Mouse (Mus musculus) cerebellum, adult 11 months (tissue): ENCODE results near the gene Pde4dip.

Experiments
- DNase-seq: peaks from one replicate; pipeline ENCODE4 v3.0.0; 2022

The Pde4dip gene

DNA sequence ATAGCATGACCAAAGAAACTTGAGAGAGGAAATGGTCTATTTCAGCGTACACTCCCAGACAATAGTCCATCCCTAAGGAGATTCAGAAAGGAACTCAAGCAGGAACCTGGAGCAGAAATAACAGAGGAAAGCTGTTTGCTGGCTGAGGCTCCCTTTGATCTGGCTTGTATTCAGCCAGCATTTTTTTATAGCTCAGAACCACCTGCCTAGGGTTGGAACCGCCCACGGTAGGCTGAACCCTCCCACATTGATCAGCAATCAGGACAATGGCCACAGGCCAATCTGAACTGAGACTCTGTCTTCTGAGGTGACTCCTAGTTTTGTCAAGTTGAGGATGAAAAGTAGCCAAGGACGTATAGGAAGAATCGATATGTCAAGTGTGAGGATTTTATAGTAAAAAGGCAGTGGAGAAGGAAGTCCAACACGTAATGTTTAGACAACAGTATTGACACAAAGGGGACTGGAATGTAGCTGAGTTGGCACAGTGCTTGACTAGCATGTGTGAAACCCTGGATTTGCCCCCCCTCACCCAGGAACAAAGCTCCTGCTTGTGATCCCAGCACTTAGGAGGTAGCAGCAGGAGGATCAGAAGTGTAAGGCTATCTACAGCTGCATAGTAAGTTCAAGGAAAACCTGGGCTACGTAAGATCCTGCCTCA lies 44.2 kb downstream of the Pde4dip start:
- DNase-seq: no peak

DNA sequence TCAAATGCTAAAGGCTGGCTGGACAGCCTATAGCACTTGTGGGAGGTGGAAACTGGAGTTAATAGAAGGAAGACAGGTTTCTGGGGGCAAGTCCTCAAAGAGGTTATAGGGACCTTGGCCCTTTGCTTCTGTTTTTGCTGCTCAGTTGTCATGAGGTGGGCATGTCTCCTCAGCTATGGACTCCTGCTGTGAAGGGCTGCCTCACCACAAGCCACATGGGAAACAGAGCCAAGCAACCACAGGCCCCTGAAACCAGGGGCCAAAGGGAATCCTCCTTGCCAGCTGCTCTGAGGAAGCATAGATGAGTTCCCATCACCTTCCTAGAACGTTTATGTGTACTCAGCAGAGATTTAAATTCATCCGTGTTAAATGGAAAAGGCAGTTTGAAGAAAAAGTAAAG lies 45.9 kb downstream of the Pde4dip start:
- DNase-seq: no peak

DNA sequence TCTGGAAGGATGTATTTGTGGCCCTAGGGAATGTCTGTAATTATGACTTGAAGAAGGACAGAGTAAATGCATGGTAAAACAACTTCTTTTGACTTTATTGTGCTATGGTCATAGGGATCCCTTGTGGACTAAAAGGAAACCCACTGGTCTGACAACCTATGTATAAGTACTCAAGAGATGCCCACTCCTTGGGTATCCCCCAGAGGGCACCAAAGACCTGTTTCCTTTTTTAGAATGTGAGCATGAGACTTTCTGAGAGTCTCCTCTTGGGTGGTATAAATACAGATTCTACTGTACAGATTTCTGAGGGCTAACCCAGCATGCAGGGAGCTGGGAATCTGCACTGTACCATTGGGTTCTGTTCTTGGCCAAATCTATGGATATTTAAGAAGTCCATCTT lies 48.1 kb downstream of the Pde4dip start:
- no peak for DNase-seq

DNA sequence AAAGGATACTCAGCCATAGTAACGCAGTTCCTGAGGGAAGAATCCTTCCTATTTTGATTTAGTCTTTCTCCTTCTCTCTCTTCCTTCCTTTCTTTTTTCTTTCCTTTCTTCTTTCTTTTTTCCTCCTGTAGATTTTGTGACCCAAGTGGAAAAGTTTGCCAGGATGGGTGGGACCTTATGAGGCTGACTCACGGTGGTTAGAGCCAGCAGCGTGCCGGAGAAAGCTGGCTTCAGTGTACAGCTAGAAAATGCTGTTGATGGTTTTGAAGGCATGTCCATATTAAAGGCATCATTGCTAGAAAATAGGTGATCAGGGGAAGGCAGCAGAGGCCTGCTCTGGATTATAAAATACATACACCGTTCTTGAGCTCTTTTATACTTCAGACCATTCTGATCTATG lies 52.6 kb downstream of the Pde4dip start:
- DNase-seq: no peak

DNA sequence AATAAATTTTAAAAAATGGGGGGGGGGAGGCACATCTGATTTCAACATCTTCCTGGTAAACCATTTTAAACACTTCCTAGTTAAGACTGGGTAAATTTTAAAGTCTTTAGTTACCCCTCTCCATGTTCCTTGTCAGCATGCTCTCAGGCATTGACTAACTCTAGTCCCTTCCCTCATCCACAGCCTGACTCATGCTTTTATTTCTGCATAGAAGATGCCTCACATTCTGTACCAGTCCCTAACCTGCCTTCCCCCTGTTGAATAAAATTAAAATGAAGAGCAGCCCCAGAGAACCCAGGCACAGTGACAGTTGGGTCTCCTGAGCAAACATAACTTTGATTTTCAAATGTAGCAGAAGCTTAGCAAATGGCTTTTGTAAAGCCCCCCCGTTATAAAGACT lies 53.9 kb downstream of the Pde4dip start:
- no peak for DNase-seq

DNA sequence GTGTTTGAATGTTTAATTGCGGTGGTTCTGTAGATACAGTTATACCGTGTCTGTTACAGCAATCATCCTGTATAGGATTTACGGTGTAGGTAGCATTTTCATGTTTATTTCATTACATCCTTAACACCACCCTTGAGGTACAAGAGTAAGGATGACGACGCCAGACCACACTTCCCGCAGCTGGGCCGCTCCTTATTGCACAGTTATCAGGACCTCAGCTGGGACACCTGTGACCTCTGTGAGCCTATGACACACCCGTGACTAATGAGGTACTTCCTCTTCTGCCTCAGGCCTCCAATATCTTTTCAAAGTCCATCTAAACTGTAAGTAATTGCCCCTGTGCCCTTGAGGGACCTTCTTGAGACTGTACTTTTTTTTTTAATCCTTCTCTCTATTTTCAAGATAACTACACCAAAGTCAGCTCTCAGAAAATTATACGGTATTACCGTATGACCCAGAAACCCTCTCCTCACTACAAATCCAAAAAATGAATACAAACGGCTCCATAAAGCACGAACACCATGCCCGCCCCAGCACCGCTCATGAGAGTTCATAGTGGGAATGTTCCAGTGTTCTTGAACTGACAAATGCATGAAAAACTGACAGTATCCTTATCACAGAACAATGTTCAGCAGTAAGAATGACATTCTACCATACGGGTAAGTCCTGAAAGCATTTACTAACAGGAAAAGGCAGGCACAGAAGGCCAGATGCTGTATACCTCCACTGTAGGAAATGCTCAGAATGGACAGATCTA lies 56.8 kb downstream of the Pde4dip start:
- no peak for DNase-seq

DNA sequence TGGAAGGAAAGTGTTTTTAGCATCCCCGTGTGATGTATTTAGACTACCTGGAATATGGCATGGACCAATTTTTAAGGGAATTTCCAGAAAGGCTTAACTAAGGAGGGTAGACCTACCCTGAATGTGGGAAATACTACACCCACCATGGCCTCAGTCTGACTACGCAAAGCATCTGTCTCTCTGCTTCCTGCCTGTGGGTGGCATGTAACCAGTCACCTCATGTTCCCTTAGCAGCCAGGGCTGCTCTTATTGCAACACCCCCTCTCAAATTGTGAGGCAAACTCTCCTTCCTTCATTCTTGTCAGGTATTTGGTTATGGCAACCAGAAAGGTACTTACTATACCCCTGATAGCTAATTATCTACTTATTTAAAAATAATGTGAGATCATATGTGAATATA lies 57.9 kb downstream of the Pde4dip start:
- no peak for DNase-seq

DNA sequence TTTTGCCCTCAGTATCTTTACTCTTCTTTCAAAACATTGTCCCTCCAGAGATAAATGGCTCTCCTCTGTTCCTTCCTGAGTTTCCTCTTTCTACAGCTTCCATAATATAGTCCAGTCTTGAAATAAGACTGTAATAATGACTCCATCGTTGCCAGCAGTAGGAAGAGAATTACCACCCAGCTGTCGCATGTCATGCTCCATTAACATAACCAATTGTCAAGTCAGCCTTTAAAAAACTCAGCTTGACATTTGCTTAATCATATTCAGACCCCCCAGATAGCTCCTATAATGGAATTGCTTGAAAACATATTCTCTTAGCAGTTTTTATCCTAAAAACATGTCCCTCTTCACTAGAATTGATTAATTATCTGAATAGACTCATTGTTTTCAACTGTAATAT lies 58.4 kb downstream of the Pde4dip start:
- no peak for DNase-seq

DNA sequence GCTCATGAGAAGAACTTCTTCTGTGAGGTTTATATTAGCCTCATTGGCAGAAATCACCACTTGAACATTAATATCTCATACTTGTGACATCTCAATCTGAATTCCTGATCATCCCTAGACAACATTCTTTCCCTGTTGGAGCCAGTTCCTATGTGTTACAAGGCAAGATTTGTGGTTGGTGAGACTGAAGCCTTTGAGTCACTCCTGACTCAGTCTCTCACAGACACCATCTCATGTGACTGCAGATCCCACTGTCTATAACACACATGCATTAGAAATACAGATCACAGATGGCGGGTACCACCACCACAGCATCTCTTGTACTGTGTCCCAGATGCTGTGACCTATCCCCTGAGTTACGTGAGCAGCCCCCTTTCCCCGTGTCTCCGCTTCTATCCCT lies 60.2 kb downstream of the Pde4dip start:
- DNase-seq: no peak

DNA sequence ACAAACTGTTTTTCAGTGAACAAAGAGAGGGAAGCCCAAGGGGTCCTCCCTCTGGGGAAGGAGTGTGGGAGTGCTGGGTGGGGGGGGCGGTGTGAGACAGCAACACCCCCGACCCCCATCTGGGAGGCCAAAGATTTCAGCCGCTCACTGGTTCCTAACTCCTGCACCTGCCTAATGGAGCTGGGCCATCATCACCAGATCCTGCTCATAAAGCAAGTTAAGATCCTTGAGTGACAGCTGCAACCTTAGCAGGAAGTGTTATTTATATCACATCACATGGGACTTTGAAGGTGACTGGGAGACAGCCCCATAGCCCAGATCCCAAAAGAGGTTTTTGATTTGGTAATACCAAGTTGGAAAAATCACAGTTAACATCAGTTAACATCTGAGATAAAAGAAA lies 63.3 kb downstream of the Pde4dip start:
- no peak for DNase-seq

DNA sequence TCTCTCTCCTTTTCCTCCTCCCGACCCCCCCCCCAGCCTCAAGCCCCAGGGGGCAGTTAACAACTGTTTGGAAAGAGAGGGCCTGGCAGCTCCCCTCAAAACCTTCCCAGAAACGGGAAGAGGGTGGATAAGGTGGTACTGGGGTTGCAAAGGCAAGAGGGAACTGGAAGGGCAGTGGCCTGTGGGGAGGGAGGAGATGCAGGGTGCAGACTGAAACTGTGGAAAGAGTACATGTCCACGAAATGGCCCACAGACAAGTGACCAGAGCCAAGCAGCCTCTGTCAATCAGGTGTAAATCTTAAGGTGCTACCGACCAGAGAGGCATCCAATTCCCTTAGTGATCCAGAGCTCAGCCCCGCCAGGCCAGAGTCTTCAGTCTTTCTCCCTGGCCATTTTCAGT lies 63.8 kb downstream of the Pde4dip start:
- no peak for DNase-seq

DNA sequence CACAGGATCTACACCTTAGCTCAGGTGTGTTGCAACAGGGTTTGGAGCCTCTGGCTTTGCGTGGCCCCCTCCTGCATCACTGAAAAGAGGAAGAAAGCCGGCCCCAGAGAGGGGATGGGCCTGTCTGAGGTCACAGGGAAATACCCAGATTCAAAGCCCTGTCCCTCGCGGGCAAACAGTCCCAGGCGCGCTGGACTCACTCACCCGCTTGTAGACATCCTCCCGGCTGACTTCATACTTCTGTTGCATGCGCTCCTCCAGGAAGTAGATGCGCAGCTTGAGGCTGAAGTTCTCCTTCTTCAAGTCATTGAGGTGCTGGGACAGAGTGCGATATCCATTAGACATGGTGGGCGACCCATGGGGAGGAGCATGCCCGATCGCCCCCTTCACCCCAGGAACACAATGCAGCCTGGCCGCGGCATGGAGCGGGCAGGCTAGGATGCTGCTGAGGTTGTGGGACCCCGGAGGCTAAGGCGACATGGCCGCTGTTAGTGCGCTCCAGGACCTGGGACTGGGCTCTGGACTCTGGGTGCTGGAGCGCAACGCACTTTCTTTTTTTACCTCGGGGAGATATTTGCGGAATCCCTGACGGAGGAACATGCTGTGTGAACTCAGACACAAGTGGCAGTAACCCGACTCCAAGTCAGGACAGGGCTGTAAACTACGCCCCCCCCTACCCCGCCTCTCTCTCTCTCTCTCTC lies 64.3 kb downstream of the Pde4dip start:
- no peak for DNase-seq

DNA sequence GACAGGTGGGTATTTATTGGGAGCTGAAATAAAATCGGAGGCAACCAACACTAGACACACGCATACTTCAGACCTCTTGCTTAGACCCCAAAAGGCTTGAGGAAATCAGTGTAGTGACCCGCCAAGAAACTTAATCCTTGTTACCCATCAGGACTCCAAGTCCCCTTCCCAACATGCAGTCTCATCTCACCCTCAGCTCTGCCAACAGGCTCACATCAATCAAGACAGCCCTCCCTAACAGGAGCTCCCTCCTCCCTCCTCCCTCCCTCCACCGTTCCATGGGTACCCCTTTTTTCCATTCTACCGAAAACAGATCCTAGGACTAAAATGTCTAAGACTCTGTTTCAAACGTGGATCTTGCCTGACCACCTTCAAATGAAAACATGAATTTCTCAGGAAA lies 65.1 kb downstream of the Pde4dip start:
- DNase-seq: no peak

DNA sequence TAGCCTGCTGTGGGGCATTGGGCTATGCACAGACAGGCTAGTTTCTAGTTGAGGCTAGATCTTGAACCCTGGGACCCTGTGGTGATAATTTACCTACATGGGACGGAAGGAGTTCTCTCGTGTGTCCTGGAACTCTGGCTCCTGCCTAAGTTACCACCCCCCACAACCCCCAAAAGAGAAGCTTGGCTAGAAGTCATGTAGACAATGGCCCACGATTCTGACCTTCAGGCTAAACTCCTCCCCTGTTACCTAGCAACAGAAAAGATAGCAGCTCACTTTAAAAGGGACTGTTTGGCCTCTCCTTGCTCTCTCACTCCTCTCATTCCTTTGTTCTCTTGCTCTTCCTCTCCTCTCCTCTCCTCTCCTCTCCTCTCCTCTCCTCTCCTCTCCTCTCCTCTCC lies 69.5 kb downstream of the Pde4dip start:
- DNase-seq: no peak

DNA sequence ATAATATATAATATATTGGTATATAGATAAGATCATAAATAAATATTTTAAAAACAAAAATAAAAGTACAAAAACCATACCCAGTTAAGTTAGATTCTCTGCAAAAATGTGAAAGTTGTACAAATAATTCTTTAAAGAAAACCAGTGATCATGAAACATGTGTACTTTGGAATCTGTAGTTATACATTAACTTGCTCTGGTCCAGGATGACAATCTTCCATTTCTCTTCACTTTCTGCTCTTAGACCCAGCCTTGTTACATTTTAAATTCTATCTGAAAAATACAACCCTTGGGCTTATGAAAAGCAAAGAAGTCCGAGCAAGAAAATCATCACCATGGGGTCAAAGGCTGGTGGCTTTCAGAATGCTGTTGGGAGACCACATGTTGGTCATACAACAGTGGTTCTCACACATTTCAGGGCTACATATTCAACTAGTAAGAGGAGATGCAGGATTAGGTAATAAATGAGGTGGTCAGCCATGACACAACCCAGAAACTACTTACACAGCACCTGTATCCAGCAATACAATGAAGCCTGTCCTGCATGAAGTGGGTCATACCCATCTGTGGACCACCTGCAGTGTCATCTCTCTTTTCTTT lies 70.0 kb downstream of the Pde4dip start:
- DNase-seq: no peak

DNA sequence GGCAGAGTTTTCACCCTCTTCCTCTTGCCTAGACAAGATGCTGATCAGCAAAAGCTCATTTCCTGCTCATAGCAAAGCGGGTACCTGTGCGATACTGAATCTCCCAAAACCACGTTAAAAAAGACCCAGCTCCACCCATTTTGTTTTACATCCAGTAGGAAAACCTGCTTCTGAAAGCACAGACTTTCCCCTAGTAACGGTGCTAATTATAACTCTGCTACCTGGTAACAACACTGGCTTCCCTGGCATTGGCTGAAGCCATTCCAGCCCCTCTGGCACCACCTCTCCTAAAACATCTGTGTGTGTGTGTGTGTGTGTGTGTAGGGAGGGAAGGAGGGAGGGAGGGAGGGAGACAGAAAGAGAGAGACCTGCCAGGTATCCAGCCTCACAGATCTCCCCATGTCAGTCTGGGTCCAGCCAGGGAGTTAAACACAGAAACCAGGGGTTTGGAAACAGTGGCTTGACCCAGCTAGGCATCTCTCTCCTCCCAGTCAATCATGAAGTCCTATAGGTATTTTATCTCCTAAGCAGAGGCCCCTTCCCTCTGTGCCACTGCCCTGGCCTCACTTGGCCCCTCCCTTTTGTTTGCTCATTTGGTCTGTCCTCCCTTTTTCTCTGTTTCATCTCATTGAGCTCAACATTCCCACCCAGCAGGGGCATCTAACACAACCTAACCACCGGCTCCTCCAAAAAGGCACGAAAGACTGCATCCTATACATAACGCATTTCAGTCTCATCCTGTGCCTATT lies 76.7 kb downstream of the Pde4dip start:
- no peak for DNase-seq

DNA sequence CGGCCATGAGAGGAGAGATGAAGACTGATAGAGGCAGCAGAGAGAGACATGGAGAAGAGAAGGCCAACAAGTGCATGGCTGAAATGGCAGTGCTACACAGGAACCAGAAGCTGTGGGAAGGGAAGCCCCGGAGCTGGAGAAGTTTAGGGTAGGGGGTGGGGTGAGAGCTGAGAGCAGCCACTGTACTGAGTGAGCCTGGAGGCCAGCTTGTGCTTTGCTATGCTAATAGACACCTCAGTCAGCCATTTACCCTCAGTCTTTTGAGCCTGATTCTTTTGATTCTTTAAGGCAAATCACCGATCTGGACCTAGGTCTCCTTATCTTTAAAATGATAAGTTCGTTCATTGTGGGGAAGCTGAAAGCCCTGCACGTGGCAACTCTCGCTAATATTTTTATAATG lies 77.3 kb downstream of the Pde4dip start:
- DNase-seq: no peak

DNA sequence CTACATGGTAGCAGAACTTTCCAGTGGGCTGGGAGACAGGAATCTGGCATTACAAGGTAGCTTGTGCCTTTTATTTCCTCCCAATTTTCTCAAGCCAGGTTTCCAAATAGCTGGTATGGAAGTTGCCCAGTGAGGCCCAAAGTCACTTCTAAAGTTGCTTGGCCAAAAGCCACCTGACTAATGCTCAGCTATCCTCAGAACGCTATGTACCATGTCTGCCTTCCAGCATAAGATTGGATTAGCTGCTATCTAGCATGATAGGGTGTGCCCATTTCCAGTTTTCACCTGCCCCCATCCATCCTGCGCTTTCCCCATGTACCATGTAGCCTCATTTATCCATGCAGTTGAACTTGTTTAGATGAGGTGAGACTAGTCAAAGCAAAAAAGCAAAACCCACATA lies 78.2 kb downstream of the Pde4dip start:
- no peak for DNase-seq

DNA sequence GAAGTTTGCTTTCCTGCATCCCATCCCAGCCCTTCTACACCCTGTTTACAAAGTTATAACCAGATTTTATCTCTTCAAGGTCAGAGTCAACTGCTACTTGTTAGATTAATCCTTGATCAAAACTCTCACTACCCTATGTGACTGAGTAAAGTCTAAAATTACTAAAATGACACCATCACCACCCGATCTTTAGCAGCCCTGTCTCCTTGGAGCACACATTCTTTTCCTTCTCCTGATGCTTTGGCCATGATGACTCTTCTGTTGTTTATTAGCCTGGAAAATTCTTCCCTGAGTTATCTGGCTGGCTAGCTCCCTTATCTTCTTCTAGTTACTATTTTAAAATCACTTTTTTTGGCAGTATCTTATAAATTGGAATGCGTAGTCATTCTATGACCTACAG lies 82.9 kb downstream of the Pde4dip start:
- no peak for DNase-seq

DNA sequence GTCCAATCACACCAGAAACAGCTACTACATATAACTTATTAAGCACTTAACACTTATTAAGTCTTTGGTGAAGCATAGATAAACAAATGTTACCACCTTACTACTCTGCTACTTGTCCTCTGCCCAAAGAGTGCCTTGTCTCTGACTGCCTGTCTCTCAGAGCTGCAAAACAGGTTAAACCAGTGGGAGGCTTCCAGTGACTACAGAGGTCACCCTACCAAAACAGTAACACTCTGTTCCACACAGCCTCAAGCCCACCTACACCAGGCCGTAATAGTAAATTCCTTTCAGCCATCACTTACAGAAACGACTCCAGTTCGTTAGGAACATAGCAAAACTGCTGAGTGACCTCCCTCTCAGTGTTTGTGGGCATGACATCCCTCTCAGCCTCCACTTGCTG lies 84.8 kb downstream of the Pde4dip start:
- DNase-seq: no peak

DNA sequence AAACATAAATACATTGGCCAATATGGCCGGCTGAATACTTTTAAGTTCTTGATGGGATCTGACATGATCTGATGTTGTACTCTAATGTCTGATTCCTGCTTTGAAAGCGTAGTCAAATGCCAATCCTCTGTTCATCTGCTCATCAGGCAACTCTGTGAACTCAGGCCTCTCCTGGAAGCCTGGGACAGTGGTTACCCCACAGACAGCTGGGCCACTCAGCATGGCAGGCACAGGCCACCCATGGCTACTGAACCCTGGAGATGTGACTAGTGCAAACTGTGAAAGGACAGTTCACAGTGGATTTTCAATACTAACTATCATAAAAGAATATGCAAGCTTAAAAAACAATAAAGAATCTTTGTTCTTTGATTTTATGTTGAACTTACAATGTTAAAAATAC lies 85.6 kb downstream of the Pde4dip start:
- DNase-seq: no peak

DNA sequence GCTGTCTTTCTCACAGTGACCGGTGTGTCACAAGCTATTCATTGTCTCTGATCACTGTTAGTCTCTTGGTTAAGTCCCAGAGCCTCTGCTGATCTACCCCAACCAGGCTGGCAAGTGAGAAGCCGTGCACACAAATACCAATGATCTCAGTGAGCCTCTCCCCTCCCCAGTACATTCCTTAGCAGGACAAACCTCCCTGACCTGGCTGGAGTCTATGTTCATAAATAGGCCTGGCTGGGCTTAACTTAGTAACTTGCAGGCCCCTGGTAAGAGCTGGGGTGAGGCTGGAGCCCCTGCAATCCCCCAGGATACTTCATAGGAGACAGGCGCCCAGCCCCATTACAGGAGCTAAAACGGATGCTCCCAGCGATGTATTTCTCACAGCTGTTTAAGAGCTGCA lies 86.2 kb downstream of the Pde4dip start:
- DNase-seq: no peak

DNA sequence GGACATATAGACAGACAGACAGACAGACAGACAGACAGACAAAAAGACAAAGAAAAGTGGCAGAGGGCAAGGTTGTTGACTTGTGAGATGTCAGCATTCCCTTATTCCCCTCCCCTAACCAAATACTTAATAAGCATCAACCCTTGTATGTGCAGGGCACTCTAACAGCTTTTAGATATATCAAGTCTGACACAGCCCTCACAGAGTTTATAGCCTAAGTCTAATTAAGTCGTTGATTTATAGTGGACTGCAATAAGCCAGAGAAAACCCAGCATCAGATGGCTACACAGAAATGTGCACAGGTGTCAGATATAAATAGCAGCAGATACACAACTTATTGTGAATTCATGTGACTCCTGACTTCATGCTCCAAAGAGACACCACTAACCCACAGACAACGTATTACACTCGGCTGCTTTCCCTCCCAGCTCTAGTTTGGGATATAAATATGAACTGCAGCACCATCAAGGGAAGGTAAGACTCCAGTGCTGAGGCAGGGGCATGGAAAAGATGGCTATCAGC lies 87.3 kb downstream of the Pde4dip start:
- DNase-seq: no peak
